Comparison of ENCODE assay signal across 11 mouse cellular contexts in the genomic region with DNA sequence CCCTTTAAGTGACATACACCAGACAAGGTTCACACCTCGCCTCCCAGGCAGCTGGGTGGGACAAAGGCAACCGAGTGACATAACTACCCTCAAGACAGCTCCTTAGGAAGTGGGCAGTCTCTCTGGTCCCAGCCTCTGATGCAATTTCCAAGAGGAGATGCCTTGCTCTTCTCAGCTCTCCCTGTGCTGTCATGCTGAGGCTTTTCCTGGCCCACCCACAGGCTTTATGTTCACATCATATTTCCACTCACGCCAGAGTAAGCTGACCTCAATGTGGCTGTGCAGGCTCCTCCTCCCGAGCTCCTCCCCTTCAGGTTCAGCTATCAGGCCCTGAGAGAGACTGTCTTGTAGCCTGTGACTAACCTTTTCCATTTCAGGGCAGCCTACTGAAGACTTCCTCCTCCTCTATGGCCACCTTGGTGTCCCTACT. TPM values are rescaled to one million over a fixed set of nuclear protein-coding genes. Genes with fewer than 3 reads are reported as not detected.
DNase-seq lines count a peak whose midpoint lies in the region; ATAC-seq lines count a peak whose summit lies in the region.
"Had no signal": no experiment of that assay in that cellular context is flagged by ENCODE, and none has a peak within 500 bp of the region (broad histone marks: within the 10 kb centered on the region; RNA-seq: fewer than 3 reads in every experiment).

No protein-coding gene starts in this region.

- no peak overlapping the region for H3K9ac ChIP-seq in heart, embryonic 11.5 days (ENCODE audit: low read depth, low read length)
- no peak overlapping the region; the same call in 1 of the 2 replicates for H3K9ac ChIP-seq in lung, embryonic 16.5 days (ENCODE audit: low read length)
- H3K9ac ChIP-seq: embryonic facial prominence, embryonic 15.5 days had no signal

- ATAC-seq in heart, embryonic 11.5 days (replicated peaks; ENCODE audit: insufficient number of reproducible peaks, low FRiP score, low TSS enrichment), result no peak
- peak; percentile 61 for ATAC-seq in lung, embryonic 16.5 days (ENCODE audit: low read depth)

- peaks cover 21% of the 10 kb centered on the region for H3K36me3 ChIP-seq in heart, embryonic 11.5 days (ENCODE audit: control insufficient read depth, insufficient read depth, low read length)
- peaks cover 19% of the 10 kb centered on the region for H3K36me3 ChIP-seq in lung, embryonic 16.5 days (ENCODE audit: control insufficient read depth, insufficient read depth, low read length)

- H3K27ac ChIP-seq in heart, embryonic 11.5 days (ENCODE audit: low read depth, low read length), result peak overlapping the region; percentile 47
- H3K27ac ChIP-seq in lung, embryonic 16.5 days (ENCODE audit: low read length), result peak overlapping the region; percentile 33; the same call in 1 of the 2 replicates
- H3K27ac ChIP-seq: embryonic facial prominence, embryonic 15.5 days had no signal

- no peak overlapping the region for H3K4me2 ChIP-seq in heart, embryonic 11.5 days
- H3K4me2 ChIP-seq in lung, embryonic 16.5 days (ENCODE audit: low read depth, low read length), result no peak overlapping the region
- H3K4me2 ChIP-seq: embryonic facial prominence, embryonic 15.5 days; liver, embryonic 11.5 days had no signal

- H3K9me3 ChIP-seq in heart, embryonic 11.5 days (replicated peaks; ENCODE audit: control insufficient read depth, low read length), result no peaks in the 10 kb centered on the region
- H3K9me3 ChIP-seq in lung, embryonic 16.5 days (ENCODE audit: control insufficient read depth, low read length), result no peaks in the 10 kb centered on the region
- H3K9me3 ChIP-seq: embryonic facial prominence, embryonic 15.5 days had no signal

- H3K4me3 ChIP-seq in heart, embryonic 11.5 days (ENCODE audit: low read depth, low read length), result no peak overlapping the region
- no peak overlapping the region for H3K4me3 ChIP-seq in lung, embryonic 16.5 days (ENCODE audit: low read length)
- H3K4me3 ChIP-seq: embryonic facial prominence, embryonic 15.5 days had no signal

- WGBS in heart, embryonic 11.5 days (ENCODE audit: insufficient replicate concordance), result 48% methylated on average over 4 of the region's 4 CpGs
- 38% methylated on average over 4 of the region's 4 CpGs for WGBS in lung, embryonic 16.5 days

- DNase-seq in heart, adult 9 months (ENCODE audit: low spot score in 2 of 2), result no peak
- DNase-seq in lung, adult 18-20 months, result no peak
- DNase-seq in MN1 (ENCODE audit: low spot score), result peak; percentile 76
- peak; percentile 42 to 65 for DNase-seq in lung, postnatal 4 days
- DNase-seq in left cerebral cortex, adult 8-10 months (ENCODE audit: low spot score in 2 of 2), result no peak
- DNase-seq in right cerebral cortex, postnatal 14 days, result no peak
- DNase-seq: gastrocnemius, postnatal 25 days had no signal

- peaks cover 56% of the 10 kb centered on the region for H3K4me1 ChIP-seq in heart, embryonic 11.5 days (ENCODE audit: control insufficient read depth, insufficient read depth, low read length)
- H3K4me1 ChIP-seq in lung, embryonic 16.5 days (replicated peaks; ENCODE audit: control insufficient read depth, insufficient read depth, low read length), result peaks cover 27% of the 10 kb centered on the region

- no peaks in the 10 kb centered on the region for H3K27me3 ChIP-seq in heart, embryonic 11.5 days (ENCODE audit: control insufficient read depth, insufficient read depth, low read length)
- no peaks in the 10 kb centered on the region for H3K27me3 ChIP-seq in lung, embryonic 16.5 days (ENCODE audit: control insufficient read depth, insufficient read depth, low read depth, low read length)
- H3K27me3 ChIP-seq: embryonic facial prominence, embryonic 15.5 days had no signal

RNA-seq across cellular contexts. Expression of a gene that starts 23.5 kb away (rescaled TPM):
- polyA plus RNA-seq in heart, embryonic 11.5 days (2014; fragmentation: Nextera tagmentation; extraction: Ambion mirVana), result 46.6 and 53.8 TPM in 2 replicates
- polyA plus RNA-seq in lung, embryonic 16.5 days (2015; fragmentation: Nextera tagmentation; extraction: Ambion mirVana), result 49.2 and 52.1 TPM in 2 replicates
- total RNA-seq in left cerebral cortex, adult 8-10 months (2022), result 10 to 100 TPM; 49.4 to 54.6 (median 53.5) TPM

RNA-seq across cellular contexts. Expression of a gene that starts 29.3 kb away (rescaled TPM):
- not detected in 2 replicates for polyA plus RNA-seq in heart, embryonic 11.5 days (2014; fragmentation: Nextera tagmentation; extraction: Ambion mirVana)
- polyA plus RNA-seq in lung, embryonic 16.5 days (2015; fragmentation: Nextera tagmentation; extraction: Ambion mirVana), result 1.2 TPM in 1 of 2 replicates, not detected in the other
- total RNA-seq in left cerebral cortex, adult 8-10 months (2022), result not detected
- total RNA-seq: gastrocnemius, postnatal 25 days had no signal
- polyA plus RNA-seq: liver, embryonic 11.5 days had no signal

Comparison
In these comparisons a context has a peak if more than half of its experiments do, and no peak if none do; other contexts are left out.
1. DNase-seq: peak in MN1 (single experiment) and lung, postnatal 4 days (2 of 2); none in heart, adult 9 months (0 of 2), lung, adult 18-20 months (0 of 2), left cerebral cortex, adult 8-10 months (0 of 2) and right cerebral cortex, postnatal 14 days (single experiment).